Mouse (Mus musculus) gastrocnemius, adult 2 months (tissue): ENCODE measurements around the gene Ptpn11. TPM values are rescaled to one million over a fixed set of nuclear protein-coding genes. Genes with fewer than 3 reads are reported as not detected.
A peak's percentile ranks its signal among the peaks of the same experiment; 100 is the strongest.
"Not testable (repeated sequence)": the region's sequence is repeated elsewhere in the genome, so short reads cannot be mapped to it uniquely, and the experiment has no call there.

ENCODE experiments used
- DNase-seq: peaks from one replicate; pipeline ENCODE4 v3.0.0; 2022
- H3K27ac ChIP-seq: fragments of 200-600 bp; 2 replicates; pipeline ENCODE4 v1.8.1; 2022; ENCODE audit warnings: mild to moderate bottlenecking
- H3K4me3 ChIP-seq: fragments of 200-600 bp; 2 replicates; pipeline ENCODE4 v1.8.1; 2022; ENCODE audit warnings: mild to moderate bottlenecking, moderate library complexity
- CTCF ChIP-seq: fragments of 200-600 bp; IDR thresholded peaks from 2 replicates; pipeline ENCODE4 v1.8.1; 2022; ENCODE audit warnings: antibody characterized with exemption, mild to moderate bottlenecking, moderate library complexity
- intact Hi-C: fragments of 180-260 bp; cut with DNase I; formaldehyde crosslinking; loops from one replicate; pipeline ENCODE4 v1.15.1; 2025
- long read RNA-seq, 2 experiments: library from polyadenylated mRNA; stranded (forward); transcript quantifications; one replicate each; pipeline ENCODE4 v2.0.0; 2021
- total RNA-seq, 2 experiments: library from RNA; stranded (reverse); gene quantifications; 2 replicates each; pipeline ENCODE4 v1.2.3; 2021

Gene Ptpn11
- 10 to 100 TPM; 70.6 to 74.4 TPM for total RNA-seq
- long read RNA-seq, experiment 1, full-length matches to known transcripts, result 12 of 24 reads
- long read RNA-seq, experiment 1, partial matches to known transcripts, result 6 of 24 reads
- long read RNA-seq, experiment 1, other reads (novel, unspliced or antisense), result 6 of 24 reads
- long read RNA-seq, experiment 2, full-length matches to known transcripts, result 15 of 27 reads
- long read RNA-seq, experiment 2, partial matches to known transcripts, result 2 of 27 reads
- long read RNA-seq, experiment 2, other reads (novel, unspliced or antisense), result 10 of 27 reads

GRCm38 (mm10) chr5:121190836-121191583 is at the start of gene Ptpn11:
Gene Ptpn11 (minus strand): TSS chr5:121191397.
- peak; percentile 93 for DNase-seq
- intact Hi-C loops, result no loop called here
- H3K27ac ChIP-seq, result peak within 1 kb of the TSS; percentile 97
- H3K4me3 ChIP-seq, result peak within 1 kb of the TSS; percentile 84
- TF ChIP-seq CTCF, result no peak

- intact Hi-C loops, result no loop called here
- Histone ChIP-seq H3K4me3 (no peak overlapping the region), H3K27ac (no peak overlapping the region)
- no peak for TF ChIP-seq CTCF
- DNase-seq, result no peak
Observed at GRCm38 (mm10) chr5:121239846-121240245, 48.6 kb upstream of the Ptpn11 start.

GRCm38 (mm10) chr5:121238208-121238607 is 47.0 kb upstream of the Ptpn11 start:
- TF ChIP-seq CTCF, result no peak
- Histone ChIP-seq H3K27ac (no peak overlapping the region), H3K4me3 (no peak overlapping the region)
- intact Hi-C loops, result no loop called here
- DNase-seq, result no peak

GRCm38 (mm10) chr5:121236171-121236570 is 45.0 kb upstream of the Ptpn11 start:
- no peak for TF ChIP-seq CTCF
- Histone ChIP-seq H3K27ac (no peak overlapping the region), H3K4me3 (no peak overlapping the region)
- no peak for DNase-seq
- intact Hi-C loops, result no loop called here

- DNase-seq, result no peak
- no peak for TF ChIP-seq CTCF
- no peak overlapping the region for H3K27ac ChIP-seq
- no peak overlapping the region for H3K4me3 ChIP-seq
- intact Hi-C loops, result no loop called here
Observed at GRCm38 (mm10) chr5:121233726-121234125, 42.5 kb upstream of the Ptpn11 start.

GRCm38 (mm10) chr5:121232789-121233188 is 41.6 kb upstream of the Ptpn11 start:
- H3K4me3 ChIP-seq, result no peak overlapping the region
- H3K27ac ChIP-seq, result no peak overlapping the region
- TF ChIP-seq CTCF, result 0 out of 2 replicates have a peak, but pooled peaks have one; percentile 1
- DNase-seq, result no peak
- intact Hi-C loops, result no loop called here

- no peak for DNase-seq
- H3K27ac ChIP-seq, result no peak overlapping the region
- TF ChIP-seq CTCF, result no peak
- intact Hi-C loops, result no loop called here
- no peak overlapping the region for H3K4me3 ChIP-seq
Observed at GRCm38 (mm10) chr5:121230811-121231210, 39.6 kb upstream of the Ptpn11 start.

- H3K4me3 ChIP-seq, result no peak overlapping the region
- intact Hi-C loops, result no loop called here
- no peak overlapping the region for H3K27ac ChIP-seq
- DNase-seq, result no peak
- no peak for TF ChIP-seq CTCF
Observed at GRCm38 (mm10) chr5:121229182-121229581, 38.0 kb upstream of the Ptpn11 start.

- DNase-seq, H3K4me3 ChIP-seq, H3K27ac ChIP-seq, intact Hi-C loops: not testable (repeated sequence)
Observed at GRCm38 (mm10) chr5:121227330-121227729, 36.1 kb upstream of the Ptpn11 start.

GRCm38 (mm10) chr5:121226845-121227244 is 35.6 kb upstream of the Ptpn11 start:
- no peak for TF ChIP-seq CTCF
- intact Hi-C loops, result no loop called here
- no peak for DNase-seq
- no peak overlapping the region for H3K4me3 ChIP-seq
- H3K27ac ChIP-seq, result no peak overlapping the region

- no peak for DNase-seq
- no peak for TF ChIP-seq CTCF
- intact Hi-C loops, result no loop called here
- H3K27ac ChIP-seq, result no peak overlapping the region
- H3K4me3 ChIP-seq, result no peak overlapping the region
Observed at GRCm38 (mm10) chr5:121226406-121226805, 35.2 kb upstream of the Ptpn11 start.

GRCm38 (mm10) chr5:121225854-121226253 is 34.7 kb upstream of the Ptpn11 start:
- no peak for DNase-seq
- no peak overlapping the region for H3K4me3 ChIP-seq
- no peak for TF ChIP-seq CTCF
- intact Hi-C loops, result no loop called here
- no peak overlapping the region for H3K27ac ChIP-seq

GRCm38 (mm10) chr5:121224856-121225255 is 33.7 kb upstream of the Ptpn11 start:
- no peak for TF ChIP-seq CTCF
- no peak for DNase-seq
- intact Hi-C loops, result no loop called here
- Histone ChIP-seq H3K27ac (no peak overlapping the region), H3K4me3 (no peak overlapping the region)

- intact Hi-C loops, H3K4me3 ChIP-seq, H3K27ac ChIP-seq, DNase-seq: not testable (repeated sequence)
Observed at GRCm38 (mm10) chr5:121224020-121224419, 32.8 kb upstream of the Ptpn11 start.
